Mouse (Mus musculus): Measurements from ENCODE around the gene Jakmip3. TPM values are rescaled to one million over a fixed set of nuclear protein-coding genes. Genes with fewer than 3 reads are reported as not detected.
A peak's percentile ranks its signal among the peaks of the same experiment; 100 is the strongest.

Gene Jakmip3
- total and polyA plus RNA-seq, 3 experiments, result not detected

DNA sequence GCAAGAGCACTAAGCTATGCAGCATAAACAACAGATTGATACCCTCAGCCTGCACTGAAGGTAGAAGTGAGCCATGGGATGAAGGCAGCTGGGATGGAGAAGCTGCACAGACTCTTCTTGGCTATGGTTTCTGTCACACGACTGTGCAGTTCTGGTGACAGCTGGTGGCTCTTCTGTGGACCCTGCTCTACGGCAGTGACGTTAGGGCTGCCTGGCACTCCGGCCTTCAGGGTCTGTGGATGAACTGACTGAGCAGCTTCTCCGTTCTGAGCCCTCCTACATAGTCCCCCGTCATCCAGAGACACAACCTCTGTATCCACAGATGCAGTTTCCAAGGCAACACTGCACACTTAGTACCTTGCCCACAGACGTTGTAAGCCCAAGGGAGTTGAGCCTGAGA lies 186.0 kb downstream of the Jakmip3 start:
- H3K36me3 ChIP-seq (replicated peaks in 1 of 2; ENCODE audit: control insufficient read depth in 1 of 2, insufficient read depth in 1 of 2, low read length in 1 of 2), result no peaks in the 10 kb centered on the region
- no peaks in the 10 kb centered on the region for H3K4me1 ChIP-seq (ENCODE audit: control insufficient read depth in 1 of 2, insufficient read depth in 2 of 2)
- no peak overlapping the region for H3K9ac ChIP-seq (ENCODE audit: insufficient read depth, low read depth)
- no peak overlapping the region for H3K27ac ChIP-seq (ENCODE audit: insufficient read depth, low read depth)
- no peak overlapping the region for H3K4me3 ChIP-seq (replicated peaks in 1 of 3; ENCODE audit: low read depth in 2 of 3, low read length in 2 of 3, poor library complexity in 1 of 3)
- dilution Hi-C loops (cut with MboI; ENCODE audit: extremely low pct_ligation_motif_present, extremely low pct_unique_long_range_greater_than_20kb, low sequenced_read_pairs) (no loop called here), in situ Hi-C loops (cut with MboI; ENCODE audit: low pct_ligation_motif_present, low pct_unique_long_range_greater_than_20kb, low sequenced_read_pairs) (loop anchor here (5.0 kb wide), 1 partner anchor 76 kb away; no protein-coding TSS in a partner anchor)
- peaks cover 59% of the 10 kb centered on the region for H3K27me3 ChIP-seq (replicated peaks)
- DNase-seq (ENCODE audit: extremely low read depth), result no peak
- no peaks in the 10 kb centered on the region for H3K79me2 ChIP-seq (replicated peaks; ENCODE audit: control insufficient read depth, extremely low read depth, insufficient read depth, poor library complexity, severe bottlenecking)
- no peaks in the 10 kb centered on the region for H3K9me3 ChIP-seq (replicated peaks; ENCODE audit: low read length)
- TF ChIP-seq MAFK (IDR thresholded peaks at IDR 0.05; ENCODE audit: insufficient replicate concordance, low read length) (no peak), MXI1 (IDR thresholded peaks at IDR 0.05; ENCODE audit: low read depth, low read length) (no peak), JUN (IDR thresholded peaks at IDR 0.05; ENCODE audit: insufficient read depth, low read depth, low read length) (no peak), HCFC1 (IDR thresholded peaks at IDR 0.05; ENCODE audit: low read depth, low read length) (no peak), GABPA (IDR thresholded peaks at IDR 0.05; ENCODE audit: insufficient replicate concordance, low read depth, low read length) (no peak), ETS1 (conservative IDR thresholded peaks at IDR 0.05; ENCODE audit: low read depth, low read length) (no peak), ZNF384 (IDR thresholded peaks at IDR 0.05; ENCODE audit: low read depth, low read length) (no peak), RAD21 (IDR thresholded peaks at IDR 0.05; ENCODE audit: low read depth, low read length) (no peak), USF2 (conservative IDR thresholded peaks at IDR 0.05; ENCODE audit: low read depth, low read length) (no peak), PAX5 (IDR thresholded peaks at IDR 0.05; ENCODE audit: low read length) (no peak), TBP (conservative IDR thresholded peaks at IDR 0.05; ENCODE audit: low read depth, low read length) (no peak), MYC (IDR thresholded peaks at IDR 0.05; ENCODE audit: low read depth, low read length) (no peak), ZC3H11A (IDR thresholded peaks at IDR 0.05; ENCODE audit: low read depth, low read length) (no peak), SIN3A (IDR thresholded peaks at IDR 0.05; ENCODE audit: low read length) (no peak), POLR2A (IDR thresholded peaks at IDR 0.05; ENCODE audit: low read depth, low read length) (no peak), NRF1 (IDR thresholded peaks at IDR 0.05; ENCODE audit: low read depth, low read length) (no peak), EP300 (IDR thresholded peaks at IDR 0.05; ENCODE audit: low read length) (no peak), NELFE (IDR thresholded peaks at IDR 0.05; ENCODE audit: low read depth, low read length) (no peak), IRF4 (IDR thresholded peaks at IDR 0.05; ENCODE audit: low read depth, low read length) (no peak), CHD2 (IDR thresholded peaks at IDR 0.05; ENCODE audit: low read length) (no peak)
- H3K4me2 ChIP-seq (ENCODE audit: insufficient read depth, low read depth, poor library complexity, severe bottlenecking), result no peak overlapping the region

DNA sequence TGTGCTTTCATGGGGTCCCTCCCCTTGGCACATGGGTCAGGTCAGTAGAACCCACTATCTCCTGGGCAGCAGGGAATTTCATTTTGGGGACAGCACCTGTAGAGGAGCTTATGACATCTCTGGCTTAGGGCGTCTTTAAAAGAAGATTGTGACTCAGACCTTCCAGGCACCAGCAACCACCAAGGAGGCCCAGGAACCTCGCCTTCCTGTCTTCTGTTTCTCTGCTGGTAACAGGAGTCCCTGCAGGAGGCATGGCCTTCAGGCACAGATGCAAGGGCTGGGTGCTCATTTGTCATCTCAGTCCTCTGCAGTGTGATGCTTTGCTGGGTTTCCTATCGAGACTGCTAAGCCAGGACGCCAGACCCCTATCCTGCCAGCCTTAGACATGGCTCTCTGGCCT lies 188.5 kb downstream of the Jakmip3 start:
- DNase-seq (ENCODE audit: extremely low read depth), result peak; percentile 9

More for the DNA sequence above, 188.5 kb downstream of the Jakmip3 start:
- no peak overlapping the region for H3K4me3 ChIP-seq (replicated peaks in 1 of 3; ENCODE audit: low read depth in 2 of 3, low read length in 2 of 3, poor library complexity in 1 of 3)
- no peaks in the 10 kb centered on the region for H3K4me1 ChIP-seq (ENCODE audit: control insufficient read depth in 1 of 2, insufficient read depth in 2 of 2)
- dilution Hi-C loops (cut with MboI; ENCODE audit: extremely low pct_ligation_motif_present, extremely low pct_unique_long_range_greater_than_20kb, low sequenced_read_pairs) (no loop called here), in situ Hi-C loops (cut with MboI; ENCODE audit: low pct_ligation_motif_present, low pct_unique_long_range_greater_than_20kb, low sequenced_read_pairs) (loop anchor here (5.0 kb wide), 1 partner anchor 73 kb away; no protein-coding TSS in a partner anchor)
- no peaks in the 10 kb centered on the region for H3K9me3 ChIP-seq (replicated peaks; ENCODE audit: low read length)
- H3K27me3 ChIP-seq (replicated peaks), result peaks cover 65% of the 10 kb centered on the region
- H3K36me3 ChIP-seq (replicated peaks in 1 of 2; ENCODE audit: control insufficient read depth in 1 of 2, insufficient read depth in 1 of 2, low read length in 1 of 2), result no peaks in the 10 kb centered on the region
- H3K27ac ChIP-seq (ENCODE audit: insufficient read depth, low read depth), result no peak overlapping the region
- H3K9ac ChIP-seq (ENCODE audit: insufficient read depth, low read depth), result no peak overlapping the region
- H3K79me2 ChIP-seq (replicated peaks; ENCODE audit: control insufficient read depth, extremely low read depth, insufficient read depth, poor library complexity, severe bottlenecking), result no peaks in the 10 kb centered on the region
- no peak overlapping the region for H3K4me2 ChIP-seq (ENCODE audit: insufficient read depth, low read depth, poor library complexity, severe bottlenecking)
- TF ChIP-seq ETS1 (conservative IDR thresholded peaks at IDR 0.05; ENCODE audit: low read depth, low read length), result no peak; the same call in 1 of the 2 replicates
- TF ChIP-seq CHD1 (IDR thresholded peaks at IDR 0.05; ENCODE audit: low read depth, low read length), result no peak
- 0 out of 2 replicates have a peak, but pooled peaks have one; percentile 16 for TF ChIP-seq MEF2A (IDR thresholded peaks at IDR 0.05; ENCODE audit: borderline replicate concordance, low read depth, low read length)
- no peak for TF ChIP-seq MAZ (IDR thresholded peaks at IDR 0.05; ENCODE audit: low read depth, low read length)
- no peak for TF ChIP-seq MYC (IDR thresholded peaks at IDR 0.05; ENCODE audit: low read depth, low read length)
- TF ChIP-seq POLR2AphosphoS2 (IDR thresholded peaks at IDR 0.05; ENCODE audit: low read depth, low read length), result no peak
